Mouse (Mus musculus) stomach, postnatal 0 days (tissue): ENCODE measurements around the gene Rnf151. TPM values are rescaled to one million over a fixed set of nuclear protein-coding genes. Genes with fewer than 3 reads are reported as not detected.
"Not testable (repeated sequence)": the region's sequence is repeated elsewhere in the genome, so short reads cannot be mapped to it uniquely, and the experiment has no call there.

ENCODE experiments used
- ATAC-seq: fragments of 200-750 bp; cut with Nextera tagmentation; 2 replicates; pipeline ENCODE4 v1.8.0; 2017; ENCODE audit not compliant: low FRiP score, low TSS enrichment
- DNase-seq: peaks from one replicate; pipeline ENCODE4 v3.0.0-alpha.2; 2016; ENCODE audit warnings: low spot score
- H3K27ac ChIP-seq: fragments of 300-500 bp; sonication (generic); replicated peaks from 2 replicates; pipeline ENCODE4 v1.5.1; 2014; ENCODE audit warnings: mild to moderate bottlenecking, control low read depth
- H3K27me3 ChIP-seq: fragments of 300-500 bp; sonication (generic); 2 replicates; pipeline ENCODE4 v1.6.1; 2014; ENCODE audit warnings: low read length; ENCODE audit not compliant: control insufficient read depth, insufficient read depth
- H3K36me3 ChIP-seq: fragments of 300-500 bp; sonication (generic); 2 replicates; pipeline ENCODE4 v1.6.1; 2014; ENCODE audit warnings: low read length, mixed read lengths; ENCODE audit not compliant: control insufficient read depth, insufficient read depth
- H3K4me1 ChIP-seq: fragments of 300-500 bp; sonication (generic); replicated peaks from 2 replicates; pipeline ENCODE4 v1.6.1; 2014; ENCODE audit warnings: antibody characterized with exemption; ENCODE audit not compliant: control insufficient read depth, insufficient read depth
- H3K4me2 ChIP-seq: fragments of 300-500 bp; sonication (generic); replicated peaks from 2 replicates; pipeline ENCODE4 v1.6.1; 2014; ENCODE audit warnings: low read depth, mild to moderate bottlenecking, control low read depth, moderate library complexity
- H3K4me3 ChIP-seq: fragments of 300-500 bp; sonication (generic); 2 replicates; pipeline ENCODE4 v1.5.1; 2014; ENCODE audit warnings: low read depth, low read length, control low read depth
- H3K9ac ChIP-seq: fragments of 300-500 bp; sonication (generic); 2 replicates; pipeline ENCODE4 v1.6.1; 2014; ENCODE audit warnings: mild to moderate bottlenecking, low read length, control low read depth, mixed read lengths
- H3K9me3 ChIP-seq: fragments of 300-500 bp; sonication (generic); 2 replicates; pipeline ENCODE4 v1.6.1; 2016; ENCODE audit warnings: low read length; ENCODE audit not compliant: control insufficient read depth
- CTCF ChIP-seq: IDR thresholded peaks from 2 replicates; pipeline ENCODE4 v1.5.1; 2016; ENCODE audit warnings: antibody characterized with exemption, low read depth, mild to moderate bottlenecking, moderate library complexity
- EP300 ChIP-seq: optimal IDR thresholded peaks from 2 replicates; pipeline ENCODE3; 2016; ENCODE audit warnings: antibody characterized with exemption
- WGBS: fragments of 180-500 bp; shearing (Covaris S2); extraction: QIAGEN DNeasy Blood & Tissue Kit; methylation state at CpG from one replicate; pipeline ENCODE4 v1.1.7; 2014; 5-methylcytosine and 5-hydroxymethylcytosine counted together
- polyA plus RNA-seq: library from polyadenylated mRNA; unstranded; fragments of >200 nt; fragmentation: Nextera tagmentation; extraction: Ambion mirVana; gene quantifications from 2 replicates; pipeline ENCODE4 v1.2.1, GENCODE M21; 2015

Gene Rnf151
- polyA plus RNA-seq, 1 experiment from 2014 or later: 0.10 TPM

DNA sequence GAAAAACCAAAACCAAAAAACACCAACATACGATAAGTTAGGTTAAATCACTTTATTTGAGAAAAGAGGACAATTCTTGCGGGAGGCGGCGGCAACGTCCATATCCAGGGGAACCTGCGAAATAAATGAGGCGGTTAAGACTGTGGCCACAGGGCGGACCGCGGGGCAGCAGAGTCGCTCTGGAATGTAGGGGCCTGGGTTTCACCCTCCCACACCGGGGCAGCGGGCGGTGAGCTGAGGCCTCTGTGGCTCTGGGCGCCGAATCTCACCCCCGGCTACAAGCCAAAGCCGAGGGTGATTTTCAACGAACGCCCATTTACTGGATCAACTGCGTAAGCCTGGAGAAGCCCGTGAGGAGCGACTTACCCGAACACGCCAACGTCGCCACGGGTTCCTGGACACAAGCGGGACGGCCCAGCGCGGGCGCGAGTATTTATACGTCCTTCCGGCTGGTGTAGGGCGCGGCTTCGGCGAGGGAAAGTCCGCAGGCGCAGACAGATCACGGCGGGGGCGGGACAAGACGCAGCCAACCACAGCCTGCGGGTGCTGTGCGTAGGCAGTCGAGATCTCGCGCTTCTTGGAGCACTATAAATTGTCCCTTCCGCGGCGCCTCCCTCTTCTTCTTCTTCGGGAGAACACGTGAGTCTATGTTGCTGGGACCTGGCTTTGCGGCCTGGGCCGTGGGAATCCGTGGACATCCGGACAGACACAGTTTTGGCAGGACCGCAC lies 1.8 kb upstream of the Rnf151 start:
- 0 out of 2 replicates have a peak, but pooled peaks cover 2% of the 10 kb centered on the region for H3K4me1 ChIP-seq
- ATAC-seq: peak; percentile 97
- H3K4me3 ChIP-seq: peak overlapping the region; percentile 50
- peaks cover 10% of the 10 kb centered on the region for H3K36me3 ChIP-seq
- WGBS: under 1% methylated on average over 61 of the region's 61 CpGs
- DNase-seq: peak; percentile 99
- H3K9ac ChIP-seq: peak overlapping the region; percentile 88
- TF ChIP-seq CTCF (peak; percentile 29), EP300 (peak; percentile 77)
- H3K27me3 ChIP-seq: no peaks in the 10 kb centered on the region
- peak overlapping the region; percentile 94 for H3K27ac ChIP-seq
- no peaks in the 10 kb centered on the region for H3K9me3 ChIP-seq
- H3K4me2 ChIP-seq: peak overlapping the region; percentile 66

DNA sequence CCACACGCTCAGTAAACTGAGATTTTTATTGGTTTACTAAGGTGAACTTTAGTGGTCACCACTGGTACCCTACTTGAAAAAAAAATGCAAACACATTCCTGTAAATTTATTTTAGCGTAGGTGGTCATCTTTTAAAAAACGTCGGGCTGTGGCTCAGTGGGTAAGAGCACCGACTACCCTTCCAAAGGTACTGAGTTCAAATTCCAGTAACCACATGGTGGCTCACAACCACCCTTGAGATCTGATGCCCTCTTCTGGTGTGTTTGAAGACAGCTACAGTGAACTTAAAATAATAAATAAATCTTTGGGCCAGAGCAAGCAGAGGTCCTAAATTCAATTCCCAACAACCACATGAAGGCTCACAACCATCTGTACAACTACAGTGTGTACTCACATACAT lies 1.1 kb upstream of the Rnf151 start:
- not testable (repeated sequence) for H3K36me3 ChIP-seq, H3K27me3 ChIP-seq, H3K4me1 ChIP-seq, H3K27ac ChIP-seq, ATAC-seq, H3K9me3 ChIP-seq, DNase-seq
- TF ChIP-seq CTCF: peak; percentile 51
- H3K4me3 ChIP-seq: peak overlapping the region; percentile 50
- peak overlapping the region; percentile 61; the same call in 1 of the 2 replicates for H3K9ac ChIP-seq
- H3K4me2 ChIP-seq: peak overlapping the region; percentile 24
- 54% methylated on average over 5 of the region's 5 CpGs for WGBS

DNA sequence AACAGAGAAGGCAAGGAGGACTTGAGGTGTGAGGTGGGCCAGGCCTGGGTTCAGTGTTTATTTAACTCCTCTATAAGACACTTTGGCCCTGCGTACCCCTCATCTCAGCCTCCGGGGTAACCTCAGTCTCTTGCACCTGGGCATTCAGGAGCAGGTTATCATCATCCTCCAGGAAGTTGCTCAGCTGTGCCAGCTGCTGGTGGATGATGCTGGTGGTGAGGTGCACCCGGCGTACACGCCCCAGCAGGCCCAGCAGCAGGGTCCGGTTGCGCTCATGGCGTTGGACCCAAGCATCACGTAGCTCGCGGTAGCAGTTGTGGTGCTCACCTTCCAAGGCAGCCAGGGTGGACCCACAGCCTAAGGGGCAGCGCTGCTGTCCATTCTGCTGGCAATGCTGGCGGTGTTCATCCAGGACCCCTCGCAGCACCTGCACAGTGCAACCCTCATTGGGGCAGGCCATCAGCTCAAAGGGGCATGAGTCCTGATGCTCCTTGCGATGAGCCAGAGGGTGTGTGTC lies 1.6 kb downstream of the Rnf151 start:
- Histone ChIP-seq H3K27me3 (no peaks in the 10 kb centered on the region), H3K4me2 (no peak overlapping the region), H3K4me3 (no peak overlapping the region), H3K4me1 (no peaks in the 10 kb centered on the region), H3K36me3 (peaks cover under 1% of the 10 kb centered on the region; the same call in 1 of the 2 replicates), H3K9me3 (no peaks in the 10 kb centered on the region), H3K9ac (no peak overlapping the region), H3K27ac (no peak overlapping the region)
- 94% methylated on average over 15 of the region's 15 CpGs for WGBS
- ATAC-seq (no peak), DNase-seq (no peak)
- TF ChIP-seq CTCF (no peak), EP300 (no peak)

DNA sequence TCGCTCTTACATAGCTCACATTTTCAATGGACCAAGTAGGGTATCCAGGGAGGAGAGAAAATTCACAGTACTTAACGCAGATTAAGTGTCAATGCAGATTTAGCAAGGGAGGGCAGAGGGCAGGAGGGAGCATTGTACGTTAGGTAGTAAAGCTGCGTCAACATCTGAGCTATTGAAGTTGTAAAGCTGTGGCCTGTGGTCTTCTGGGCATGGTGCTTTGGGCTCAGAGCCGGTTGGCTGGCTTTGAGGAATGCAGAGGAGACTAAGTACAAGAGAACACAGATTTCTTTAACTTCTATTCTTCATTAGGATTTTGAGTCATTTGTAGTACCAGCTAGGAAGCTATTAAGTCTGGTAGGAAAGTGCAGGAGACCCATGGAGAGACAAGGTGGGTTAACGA lies 2.3 kb downstream of the Rnf151 start:
- TF ChIP-seq EP300: no peak
- TF ChIP-seq CTCF: no peak
- DNase-seq: no peak
- H3K27me3 ChIP-seq: no peaks in the 10 kb centered on the region
- H3K27ac ChIP-seq: no peak overlapping the region
- H3K9me3 ChIP-seq: no peaks in the 10 kb centered on the region
- 69% methylated on average over 6 of the region's 6 CpGs for WGBS
- H3K4me2 ChIP-seq: no peak overlapping the region
- H3K4me3 ChIP-seq: no peak overlapping the region
- H3K9ac ChIP-seq: no peak overlapping the region
- no peaks in the 10 kb centered on the region for H3K36me3 ChIP-seq
- H3K4me1 ChIP-seq: no peaks in the 10 kb centered on the region
- no peak for ATAC-seq

DNA sequence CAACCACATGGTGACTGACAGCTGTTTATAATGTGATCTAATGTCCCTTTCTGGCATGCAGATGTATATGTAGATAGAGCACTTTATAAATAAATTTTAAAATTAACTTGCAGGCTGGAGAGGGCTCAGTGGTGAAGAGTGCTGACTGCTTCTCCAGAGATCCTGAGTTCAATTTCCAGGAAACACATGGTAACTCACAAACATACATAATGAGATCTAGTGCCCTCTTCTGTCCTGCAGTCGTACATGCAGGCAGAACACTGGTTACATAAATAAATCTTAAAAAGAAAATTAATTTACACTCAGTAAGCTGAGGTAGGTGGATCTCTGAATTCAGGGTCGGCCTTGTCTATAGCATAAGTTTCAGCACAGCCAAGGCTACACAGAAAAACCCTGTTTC lies 9.2 kb downstream of the Rnf151 start:
- WGBS: 34% methylated on average over 2 of the region's 2 CpGs
- Histone ChIP-seq H3K27me3 (no peaks in the 10 kb centered on the region), H3K9ac (no peak overlapping the region), H3K4me1 (no peaks in the 10 kb centered on the region), H3K4me2 (no peak overlapping the region), H3K9me3 (no peaks in the 10 kb centered on the region), H3K27ac (no peak overlapping the region), H3K4me3 (no peak overlapping the region), H3K36me3 (peaks cover 11% of the 10 kb centered on the region)
- TF ChIP-seq CTCF: peak; percentile 66
- no peak for TF ChIP-seq EP300
- ATAC-seq: 0 out of 2 replicates have a peak, but pooled peaks have one; percentile 9
- no peak for DNase-seq

DNA sequence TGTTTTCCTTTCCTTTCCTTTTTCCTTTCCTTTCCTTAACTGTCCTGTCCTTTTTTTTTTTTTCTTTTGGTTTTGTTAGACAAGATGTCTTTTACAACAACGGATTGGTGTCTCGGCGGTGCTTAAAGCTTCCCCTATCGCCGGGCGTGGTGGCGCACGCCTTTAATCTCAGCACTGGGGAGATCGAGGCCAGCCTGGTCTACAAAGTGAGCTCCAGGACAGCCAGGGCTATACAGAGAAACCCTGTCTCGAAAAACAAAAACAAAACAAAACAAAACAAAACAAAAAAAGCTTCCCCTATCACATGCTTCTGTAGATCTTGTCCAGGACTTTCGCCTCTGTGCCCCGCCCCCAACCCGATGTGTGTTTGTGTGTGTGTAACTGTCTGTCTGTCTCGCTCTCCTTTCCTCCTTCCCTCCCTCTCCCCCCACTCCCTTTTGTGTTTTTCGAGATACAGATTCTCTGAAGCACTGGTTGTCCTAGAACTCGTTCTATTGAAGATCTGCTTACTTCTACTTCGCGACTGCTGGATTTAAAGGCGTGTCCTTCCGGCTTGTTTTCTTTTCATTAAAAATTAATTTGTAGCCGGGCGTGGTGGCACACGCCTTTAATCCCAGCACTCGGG lies 9.9 kb downstream of the Rnf151 start:
- Histone ChIP-seq H3K36me3 (peaks cover 12% of the 10 kb centered on the region), H3K4me2 (peak overlapping the region; percentile 77), H3K9ac (peak overlapping the region; percentile 72), H3K27me3 (no peaks in the 10 kb centered on the region), H3K4me3 (peak overlapping the region; percentile 66), H3K4me1 (no peaks in the 10 kb centered on the region), H3K9me3 (no peaks in the 10 kb centered on the region), H3K27ac (peak overlapping the region; percentile 86)
- DNase-seq (no peak), ATAC-seq (no peak)
- WGBS: 4% methylated on average over 24 of the region's 24 CpGs
- TF ChIP-seq CTCF (no peak), EP300 (no peak)
